Mouse (Mus musculus) myocyte (in vitro differentiated cells): ENCODE measurements at regions not wholly inside any gene's neighbourhood (a gene's known extent, or its start where the extent isn't known, plus 50 kb on each side); places are given as distances from the start of the nearest gene placed in this dataset.

ENCODE experiments used
- CEBPB ChIP-seq: IDR thresholded peaks from 2 replicates; pipeline ENCODE4 v1.6.1; 2011; ENCODE audit warnings: mild to moderate bottlenecking, moderate library complexity; ENCODE audit not compliant: poor library complexity, insufficient read depth, severe bottlenecking
- POLR2A ChIP-seq: IDR thresholded peaks from one replicate; pipeline ENCODE4 v1.6.1; 2011; ENCODE audit warnings: low read depth, mild to moderate bottlenecking, control low read depth, moderate library complexity; ENCODE audit not compliant: insufficient read length

DNA sequence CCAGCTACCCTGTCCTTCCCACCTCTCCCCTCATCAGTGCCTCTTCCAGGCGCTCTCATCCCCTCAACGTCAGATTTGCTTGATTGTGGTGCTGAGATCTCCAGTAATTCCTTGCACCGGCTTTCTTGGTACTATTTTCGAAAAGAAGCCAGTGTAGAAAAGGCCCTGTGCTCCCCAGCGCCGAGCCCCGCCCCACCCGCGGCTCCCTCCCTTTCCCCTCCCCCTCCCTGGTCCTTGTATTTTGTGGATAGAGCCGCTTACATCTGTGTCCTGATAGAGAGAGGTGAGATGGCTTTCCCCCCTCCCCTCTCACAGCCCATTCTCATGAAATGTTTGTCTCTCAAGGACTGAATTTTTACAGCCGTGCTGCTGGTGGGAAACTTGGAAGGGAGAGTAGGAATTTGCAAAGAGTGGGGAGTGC is 273.2 kb upstream of the Zfp507 start:
- no peak for TF ChIP-seq CEBPB
- no peak for TF ChIP-seq POLR2A
